Mouse (Mus musculus) heart, adult 2 months (tissue): ENCODE measurements at regions not wholly inside any gene's neighbourhood (a gene's known extent, or its start where the extent isn't known, plus 50 kb on each side); places are given as distances from the start of the nearest gene placed in this dataset.

Experiments
- CTCF ChIP-seq: fragments of 200-600 bp; IDR thresholded peaks from 2 replicates; pipeline ENCODE4 v1.8.1; 2022; ENCODE audit warnings: antibody characterized with exemption, mild to moderate bottlenecking, moderate library complexity
- EP300 ChIP-seq: fragments of 200-500 bp; IDR thresholded peaks from 2 replicates; pipeline ENCODE4 v1.6.1; 2011; ENCODE audit warnings: low read depth, low read length, control low read depth; ENCODE audit not compliant: insufficient read depth
- POLR2A ChIP-seq: fragments of 200-500 bp; IDR thresholded peaks from 2 replicates; pipeline ENCODE4 v1.6.1; 2011; ENCODE audit warnings: mild to moderate bottlenecking, low read depth, low read length, control low read depth; ENCODE audit not compliant: insufficient read depth

DNA sequence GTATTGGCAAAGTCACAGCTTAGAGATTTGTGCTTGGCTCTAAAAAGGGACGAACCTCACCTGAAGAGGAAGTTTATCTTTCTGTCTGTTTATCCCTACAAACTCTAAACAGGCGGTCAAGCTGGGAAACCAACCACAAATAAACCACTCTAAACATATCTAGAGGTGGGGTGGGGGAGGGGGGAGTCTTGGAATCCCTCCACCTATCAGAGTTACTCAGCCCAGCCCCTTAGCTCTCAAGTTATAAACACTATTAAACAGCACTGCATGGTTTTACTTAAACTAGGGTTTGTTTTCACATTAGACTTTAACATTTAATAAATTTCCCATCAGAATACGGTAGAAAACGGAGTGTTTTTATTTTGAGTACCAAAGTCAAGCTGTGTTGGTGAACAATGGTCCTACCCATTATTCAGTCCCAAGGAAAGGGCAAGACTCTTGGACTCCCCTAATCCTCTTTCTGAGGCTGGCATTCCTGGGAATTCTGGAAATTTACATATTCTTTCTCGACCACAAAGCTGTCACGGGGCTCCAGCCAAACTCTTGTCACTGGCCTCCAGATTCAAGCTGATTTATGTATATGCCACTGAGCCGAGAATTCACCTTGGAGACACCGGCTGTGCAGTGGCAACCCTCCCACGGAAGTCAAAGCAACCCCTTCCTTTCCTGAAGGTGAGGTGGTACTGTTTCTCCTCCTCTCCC lies 166.7 kb downstream of the Sox4 start:
- TF ChIP-seq POLR2A (no peak), EP300 (no peak), CTCF (no peak)
